Comparison of ENCODE assay signal across 20 mouse cellular contexts in the genomic region with DNA sequence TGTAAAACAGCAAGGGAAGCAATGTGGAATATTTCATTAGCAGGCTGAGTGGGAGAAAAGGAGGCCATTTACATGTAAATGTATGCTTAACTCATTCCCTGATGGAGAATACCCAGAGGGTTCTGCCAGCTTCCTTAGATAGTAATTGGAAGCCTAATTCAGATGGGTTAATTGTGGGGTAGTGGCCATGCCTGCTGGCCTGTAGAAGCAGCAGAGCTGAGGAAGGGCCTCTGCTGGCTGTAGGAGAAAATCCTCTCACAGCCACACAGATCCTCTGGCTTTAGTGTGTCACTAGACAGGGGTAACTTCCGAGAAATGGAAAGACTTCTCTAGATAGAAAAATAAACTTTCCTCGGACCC.
A peak's percentile ranks its signal among the peaks of the same experiment; 100 is the strongest.
DNase-seq lines count a peak whose midpoint lies in the region; ATAC-seq lines count a peak whose summit lies in the region.
"Had no signal": no experiment of that assay in that cellular context is flagged by ENCODE, and none has a peak within 500 bp of the region (broad histone marks: within the 10 kb centered on the region; RNA-seq: fewer than 3 reads in every experiment).

No protein-coding gene starts in this region.

- H3K4me2 ChIP-seq in midbrain, embryonic 12.5 days (replicated peaks) = no peak overlapping the region
- H3K4me2 ChIP-seq in forebrain, embryonic 16.5 days (ENCODE audit: low read length) = no peak overlapping the region
- no peak overlapping the region for H3K4me2 ChIP-seq in midbrain, embryonic 15.5 days
- H3K4me2 ChIP-seq: heart, embryonic 12.5 days; limb, embryonic 15.5 days; liver, embryonic 15.5 days had no signal

- no peak overlapping the region for H3K9ac ChIP-seq in midbrain, embryonic 12.5 days (replicated peaks)
- H3K9ac ChIP-seq in forebrain, embryonic 16.5 days (replicated peaks; ENCODE audit: low read depth, low read length) = no peak overlapping the region
- H3K9ac ChIP-seq in midbrain, embryonic 15.5 days = no peak overlapping the region
- H3K9ac ChIP-seq: heart, embryonic 12.5 days; limb, embryonic 15.5 days; liver, embryonic 15.5 days had no signal

- no peak overlapping the region for H3K27ac ChIP-seq in midbrain, embryonic 12.5 days (replicated peaks)
- no peak overlapping the region for H3K27ac ChIP-seq in midbrain, embryonic 10.5 days (replicated peaks)
- peak overlapping the region; percentile 51; the same call in 1 of the 2 replicates for H3K27ac ChIP-seq in forebrain, embryonic 10.5 days
- no peak overlapping the region for H3K27ac ChIP-seq in forebrain, embryonic 16.5 days (ENCODE audit: low read length)
- no peak overlapping the region for H3K27ac ChIP-seq in midbrain, embryonic 15.5 days
- H3K27ac ChIP-seq: limb, embryonic 15.5 days; liver, embryonic 15.5 days had no signal

- H3K9me3 ChIP-seq in midbrain, embryonic 12.5 days = no peaks in the 10 kb centered on the region
- no peaks in the 10 kb centered on the region for H3K9me3 ChIP-seq in midbrain, embryonic 10.5 days (replicated peaks)
- no peaks in the 10 kb centered on the region for H3K9me3 ChIP-seq in forebrain, embryonic 10.5 days
- no peaks in the 10 kb centered on the region for H3K9me3 ChIP-seq in forebrain, embryonic 16.5 days (ENCODE audit: control insufficient read depth, low read length)
- no peaks in the 10 kb centered on the region for H3K9me3 ChIP-seq in midbrain, embryonic 15.5 days
- H3K9me3 ChIP-seq: heart, embryonic 12.5 days; limb, embryonic 15.5 days; liver, embryonic 15.5 days had no signal

- H3K4me3 ChIP-seq in midbrain, embryonic 12.5 days = no peak overlapping the region
- H3K4me3 ChIP-seq in midbrain, embryonic 10.5 days = no peak overlapping the region
- no peak overlapping the region for H3K4me3 ChIP-seq in forebrain, embryonic 10.5 days
- H3K4me3 ChIP-seq in forebrain, embryonic 16.5 days (replicated peaks; ENCODE audit: low read length) = no peak overlapping the region
- no peak overlapping the region for H3K4me3 ChIP-seq in midbrain, embryonic 15.5 days
- H3K4me3 ChIP-seq: heart, embryonic 12.5 days; limb, embryonic 15.5 days; liver, embryonic 15.5 days had no signal

- no peaks in the 10 kb centered on the region for H3K27me3 ChIP-seq in midbrain, embryonic 12.5 days
- H3K27me3 ChIP-seq in midbrain, embryonic 10.5 days (ENCODE audit: low read depth, poor library complexity, severe bottlenecking) = no peaks in the 10 kb centered on the region
- H3K27me3 ChIP-seq in forebrain, embryonic 10.5 days (ENCODE audit: poor library complexity, severe bottlenecking) = no peaks in the 10 kb centered on the region
- H3K27me3 ChIP-seq in forebrain, embryonic 16.5 days (replicated peaks; ENCODE audit: control insufficient read depth, insufficient read depth, low read length) = no peaks in the 10 kb centered on the region
- no peaks in the 10 kb centered on the region for H3K27me3 ChIP-seq in midbrain, embryonic 15.5 days (replicated peaks)
- H3K27me3 ChIP-seq: heart, embryonic 12.5 days; limb, embryonic 15.5 days; liver, embryonic 15.5 days had no signal

- peaks cover 21% of the 10 kb centered on the region for H3K4me1 ChIP-seq in midbrain, embryonic 12.5 days
- peaks cover 21% of the 10 kb centered on the region for H3K4me1 ChIP-seq in midbrain, embryonic 10.5 days
- peaks cover 20% of the 10 kb centered on the region; the same call in 1 of the 2 replicates for H3K4me1 ChIP-seq in forebrain, embryonic 10.5 days
- peaks cover 12% of the 10 kb centered on the region for H3K4me1 ChIP-seq in forebrain, embryonic 16.5 days (replicated peaks; ENCODE audit: control insufficient read depth, insufficient read depth, low read length)
- peaks cover 12% of the 10 kb centered on the region for H3K4me1 ChIP-seq in midbrain, embryonic 15.5 days
- H3K4me1 ChIP-seq: heart, embryonic 12.5 days; limb, embryonic 15.5 days; liver, embryonic 15.5 days had no signal

- WGBS in midbrain, embryonic 12.5 days = 76% methylated on average over 2 of the region's 2 CpGs
- 60% methylated on average over 2 of the region's 2 CpGs for WGBS in midbrain, embryonic 10.5 days
- 73% methylated on average over 2 of the region's 2 CpGs for WGBS in forebrain, embryonic 10.5 days
- 33% methylated on average over 2 of the region's 2 CpGs for WGBS in forebrain, embryonic 16.5 days
- 69% methylated on average over 2 of the region's 2 CpGs for WGBS in midbrain, embryonic 15.5 days

- peak; percentile 81 for ATAC-seq in midbrain, embryonic 12.5 days (ENCODE audit: low FRiP score, low read depth)
- peak; percentile 99 for ATAC-seq in forebrain, embryonic 16.5 days
- 0 out of 2 replicates have a peak, but pooled peaks have one; percentile 75 for ATAC-seq in midbrain, embryonic 15.5 days (replicated peaks)

- H3K36me3 ChIP-seq in midbrain, embryonic 12.5 days = no peaks in the 10 kb centered on the region
- no peaks in the 10 kb centered on the region for H3K36me3 ChIP-seq in midbrain, embryonic 10.5 days
- H3K36me3 ChIP-seq in forebrain, embryonic 10.5 days (replicated peaks) = no peaks in the 10 kb centered on the region
- H3K36me3 ChIP-seq in forebrain, embryonic 16.5 days (ENCODE audit: control insufficient read depth, insufficient read depth) = no peaks in the 10 kb centered on the region
- H3K36me3 ChIP-seq in midbrain, embryonic 15.5 days (replicated peaks) = no peaks in the 10 kb centered on the region
- H3K36me3 ChIP-seq: heart, embryonic 12.5 days; limb, embryonic 15.5 days; liver, embryonic 15.5 days had no signal

- DNase-seq in midbrain, embryonic 10.5 days (ENCODE audit: low spot score) = no peak
- no peak for DNase-seq in forebrain, embryonic 10.5 days (ENCODE audit: extremely low spot score, low spot score)
- no peak for DNase-seq in cerebellum, postnatal 14 days
- no peak for DNase-seq in heart, postnatal 4 days
- DNase-seq in spleen, postnatal 4 days (ENCODE audit: low spot score in 2 of 2) = no peak
- DNase-seq: B cell, adult 2 months; cerebellum, adult 11 months; cerebellum, postnatal 25 days; gastrocnemius, postnatal 10 days; heart, adult 11 months; heart, postnatal 14 days; kidney, postnatal 25 days; right cerebral cortex, adult 18-20 months; thymus, postnatal 25 days had no signal
